Mouse (Mus musculus) retina, postnatal 7 days (tissue): ENCODE results near the gene F2rl3.

Experiments used
- DNase-seq: peaks from one replicate; pipeline ENCODE4 v3.0.0-alpha.2; 2012; ENCODE audit warnings: low read depth, low spot score

Gene F2rl3

DNA sequence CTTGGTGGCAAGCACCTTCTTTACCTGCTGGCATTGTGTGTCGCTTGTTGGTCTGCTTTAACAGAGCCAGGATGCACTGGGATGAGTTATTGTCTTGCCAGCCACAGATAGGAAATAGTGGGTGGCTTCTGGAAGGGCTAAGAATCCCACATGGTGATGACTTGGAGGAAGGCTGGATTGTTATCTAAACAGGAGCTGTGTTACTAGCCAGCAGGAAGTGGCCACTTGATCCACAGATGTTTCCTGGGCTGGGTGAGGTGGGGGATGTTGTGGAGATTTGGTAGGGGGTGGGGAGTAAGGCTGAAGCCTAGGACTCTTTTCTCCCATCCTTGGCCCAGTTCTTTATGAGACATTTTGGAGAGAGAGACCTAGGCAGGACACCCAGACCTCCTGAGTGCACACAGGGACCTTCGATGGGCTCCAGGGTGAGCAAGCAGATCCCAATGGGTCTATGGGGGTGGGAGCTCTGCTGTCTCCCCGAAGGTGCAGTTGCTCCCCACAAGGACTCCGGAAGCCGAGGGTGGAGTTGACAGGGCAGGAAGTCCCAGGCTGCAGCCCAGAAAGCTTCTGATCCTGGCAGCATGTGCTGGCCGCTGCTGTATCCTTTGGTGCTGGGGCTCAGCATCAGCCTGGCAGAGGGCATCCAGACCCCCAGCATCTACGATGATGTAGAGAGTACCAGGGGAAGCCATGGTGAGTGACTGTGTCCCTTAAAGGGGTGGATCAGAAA lies at the start of gene F2rl3:
Gene F2rl3, plus strand, starts transcription at position 559 of the 730 bp plus-strand sequence.
- DNase-seq = no peak

DNA sequence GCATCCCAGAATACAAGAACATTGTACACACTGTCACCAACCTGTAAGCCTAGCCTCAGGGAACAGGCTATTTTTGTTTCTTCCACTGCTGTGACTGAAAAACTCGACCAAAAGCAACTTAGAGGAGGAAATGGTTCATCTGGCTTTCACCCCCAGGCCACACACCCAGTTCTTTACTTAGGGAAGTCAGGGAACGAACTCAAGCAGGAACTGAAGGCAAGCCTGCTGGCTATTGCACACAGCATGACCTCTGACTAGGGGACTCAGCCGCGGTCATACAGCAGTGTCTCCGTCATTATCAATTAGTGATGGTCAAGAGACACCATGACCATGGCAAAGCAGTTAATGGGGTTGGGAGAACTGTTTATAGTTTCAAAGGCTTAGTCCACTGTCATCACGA lies 49.1 kb upstream of the F2rl3 start:
- no peak for DNase-seq

DNA sequence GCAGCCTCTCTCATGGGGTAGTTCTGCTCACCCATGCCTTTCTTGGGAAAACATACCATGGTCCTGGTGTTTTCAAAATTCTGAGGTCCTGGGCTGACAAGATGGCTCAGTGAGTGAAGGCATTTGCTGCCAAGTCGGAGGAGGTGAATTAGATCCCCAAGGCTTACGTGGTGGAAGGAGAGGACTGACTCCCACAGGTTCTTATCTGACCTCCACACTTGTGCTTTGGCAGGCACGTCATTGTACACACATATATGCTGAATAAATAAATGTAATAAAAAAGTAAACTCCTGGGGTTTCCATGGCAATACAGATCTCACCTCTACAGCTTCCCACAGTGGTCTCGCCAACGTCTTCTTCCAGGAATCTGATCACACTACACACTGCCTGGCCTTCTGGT lies 45.1 kb upstream of the F2rl3 start:
- DNase-seq = no peak

DNA sequence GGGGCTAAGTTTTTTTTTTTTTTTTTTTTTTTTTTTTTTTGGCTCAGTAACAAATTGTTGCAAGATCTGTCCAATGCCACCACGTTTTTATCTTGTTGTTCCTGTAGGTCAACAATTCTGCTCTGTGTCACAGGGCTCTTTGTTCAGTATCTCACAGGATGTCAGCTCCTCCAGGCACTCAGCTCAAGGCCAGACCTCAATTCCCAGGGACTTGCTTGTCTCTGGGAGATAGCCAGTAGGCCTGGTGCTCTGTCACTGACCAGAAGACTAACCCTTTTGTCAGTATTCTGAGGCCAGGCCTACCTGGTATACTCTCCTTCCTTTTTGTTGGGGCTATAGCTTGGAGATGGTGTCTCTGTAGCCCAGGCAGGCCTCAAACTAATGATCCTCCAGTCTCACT lies 41.1 kb upstream of the F2rl3 start:
- no peak for DNase-seq

DNA sequence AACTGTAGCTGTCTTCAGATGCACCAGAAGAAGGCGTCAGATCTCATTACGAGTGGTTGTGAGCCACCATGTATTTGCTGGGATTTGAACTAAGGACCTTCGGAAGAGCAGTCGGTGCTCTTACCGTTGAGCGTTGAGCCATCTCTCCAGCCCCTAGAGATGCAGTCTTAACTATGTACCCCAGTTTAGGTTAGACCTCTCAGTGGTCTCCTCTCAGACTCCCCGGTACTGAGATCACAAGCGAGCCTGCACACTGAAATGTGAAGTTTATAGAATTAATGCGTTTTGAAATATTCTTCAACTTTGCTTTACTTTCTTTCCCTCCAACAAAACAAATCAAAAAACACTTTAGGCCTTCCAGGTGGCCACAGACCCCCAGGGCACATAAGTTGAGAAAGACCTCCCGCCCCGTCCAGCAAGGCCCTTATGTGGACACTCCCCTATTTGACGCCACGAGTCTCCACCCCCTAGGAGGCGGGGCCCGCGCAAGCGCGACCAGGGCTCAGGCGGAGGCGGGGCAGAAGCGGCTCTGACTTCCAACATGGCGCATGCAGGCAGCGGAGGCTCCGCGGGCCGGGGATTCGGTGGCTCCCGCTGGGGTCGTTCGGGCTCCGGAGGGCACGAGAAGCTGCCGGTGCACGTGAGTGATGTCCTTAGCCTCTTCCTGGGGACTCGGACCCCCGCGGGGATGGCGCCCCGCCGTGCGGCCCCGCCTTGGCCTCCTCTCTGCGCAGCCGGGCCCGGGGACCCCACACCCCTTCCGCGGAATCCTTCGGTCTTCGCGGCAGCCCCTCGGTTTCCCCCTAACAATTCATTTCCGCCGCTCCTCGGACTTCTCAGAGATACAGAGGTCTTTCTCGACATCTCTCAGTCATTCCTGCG lies 38.7 kb upstream of the F2rl3 start, which contains the start of gene Sin3b:
Gene Sin3b, plus strand, starts transcription at position 517 of the 882 bp plus-strand sequence.
- DNase-seq = peak; percentile 80

DNA sequence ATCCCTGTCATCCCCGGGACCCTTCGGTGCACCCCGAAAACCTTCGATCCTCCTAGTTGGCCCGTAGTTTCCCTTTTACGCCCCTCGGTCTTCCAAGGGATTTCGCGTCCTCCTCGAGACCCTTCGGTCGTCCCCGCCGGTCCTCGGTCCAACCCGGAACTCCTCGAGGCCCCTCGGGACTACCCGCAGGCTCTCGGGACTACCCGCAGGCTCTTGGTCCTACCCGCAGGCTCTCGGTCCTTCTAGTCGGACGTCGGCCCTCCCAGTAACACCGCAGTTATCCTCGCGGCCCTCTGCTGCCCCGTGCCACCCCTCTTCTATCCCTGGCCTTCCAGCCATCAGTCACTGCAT lies 38.1 kb upstream of the F2rl3 start:
- no peak for DNase-seq

DNA sequence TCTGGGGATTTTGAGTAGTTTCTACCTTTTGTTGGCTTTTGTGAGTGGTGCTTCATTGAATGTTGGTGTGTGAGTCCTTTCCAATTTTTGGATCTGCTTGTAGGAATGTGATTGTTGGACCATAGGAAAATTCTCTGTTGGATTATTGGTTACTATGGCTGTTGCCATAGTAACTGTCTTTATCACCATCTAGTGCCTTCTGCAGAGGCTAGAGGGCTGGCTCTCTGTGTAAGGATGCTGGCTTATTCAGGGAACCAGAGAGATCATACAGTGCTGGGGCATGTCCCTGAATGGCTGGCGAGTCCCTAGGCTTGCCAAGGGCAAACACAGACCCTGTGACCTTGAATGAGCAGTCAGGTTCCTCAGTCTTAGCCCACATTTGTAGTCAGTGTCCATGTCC lies 33.0 kb upstream of the F2rl3 start:
- no peak for DNase-seq

DNA sequence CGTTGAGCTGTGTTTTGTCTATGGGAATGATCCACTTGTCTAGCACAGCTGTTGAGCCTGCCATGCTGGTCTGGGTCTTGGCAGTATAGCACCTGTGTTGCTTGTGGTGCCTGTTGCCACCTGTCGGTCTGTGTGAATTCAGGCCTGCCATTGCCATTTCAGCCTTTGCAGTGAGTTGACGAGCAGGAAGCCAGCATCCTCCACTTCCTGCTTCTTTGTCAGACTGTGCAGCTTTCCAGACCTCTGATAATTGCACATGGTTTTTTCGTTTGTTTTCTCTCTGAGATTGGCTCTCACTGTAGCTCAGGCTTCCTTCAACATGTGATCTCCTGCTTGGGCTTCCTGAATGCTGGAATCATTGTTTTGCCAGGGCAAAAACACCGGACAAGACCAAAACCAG lies 26.7 kb upstream of the F2rl3 start:
- no peak for DNase-seq

DNA sequence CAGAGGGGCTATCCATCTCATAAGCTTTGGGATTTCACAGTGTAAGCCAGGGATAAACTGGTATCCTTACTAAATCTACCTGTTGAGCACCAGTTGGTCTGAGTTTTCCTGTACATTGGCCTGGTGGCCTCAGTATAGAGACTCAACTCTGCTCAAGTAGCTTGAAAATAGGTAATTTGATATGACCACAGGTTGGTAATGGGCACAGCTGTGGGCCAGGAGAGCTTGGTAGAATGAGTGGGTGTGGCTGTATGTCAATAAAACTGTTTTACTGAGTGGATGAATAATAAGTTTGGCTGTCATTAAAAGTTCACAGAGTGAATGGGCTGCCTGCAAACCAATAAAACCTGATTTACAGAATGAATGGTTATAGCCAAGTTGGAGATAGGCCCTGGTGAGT lies 24.8 kb upstream of the F2rl3 start:
- no peak for DNase-seq

DNA sequence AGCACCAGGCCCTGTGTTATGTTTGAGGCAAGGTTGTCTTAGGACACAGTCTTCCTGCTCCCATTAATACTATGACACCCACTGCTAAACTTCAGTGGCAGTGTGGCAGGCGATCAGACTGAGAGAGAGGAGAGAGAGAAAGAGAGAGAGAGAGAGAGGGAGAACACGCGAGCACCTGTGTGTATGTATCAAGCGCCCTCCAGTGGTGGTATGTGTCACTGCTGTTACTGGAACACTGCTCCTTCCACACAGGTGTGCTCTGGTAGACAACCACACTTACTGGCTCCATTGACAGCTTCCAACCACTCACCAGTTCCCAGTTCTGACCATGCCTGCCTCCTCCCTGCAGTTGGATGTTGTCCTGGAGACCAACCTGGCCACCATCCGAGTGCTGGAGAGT lies 15.6 kb upstream of the F2rl3 start:
- peak; percentile 36 for DNase-seq

DNA sequence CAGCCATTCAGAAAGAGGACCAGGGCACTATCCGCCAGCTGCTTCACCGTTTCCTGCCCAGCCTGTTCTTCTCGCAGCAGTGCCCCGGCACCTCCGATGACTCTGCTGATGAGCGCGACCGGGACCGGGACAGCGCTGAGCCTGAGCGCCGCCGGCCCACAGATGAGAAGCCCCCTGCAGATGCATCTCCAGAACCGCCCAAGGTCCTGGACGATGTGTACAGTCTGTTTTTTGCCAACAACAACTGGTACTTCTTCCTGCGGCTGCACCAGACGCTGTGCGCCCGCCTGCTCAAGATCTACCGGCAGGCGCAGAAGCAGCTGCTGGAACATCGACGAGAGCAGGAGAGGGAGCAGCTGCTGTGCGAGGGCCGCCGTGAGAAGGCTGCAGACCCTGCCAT lies 11.8 kb upstream of the F2rl3 start:
- no peak for DNase-seq

DNA sequence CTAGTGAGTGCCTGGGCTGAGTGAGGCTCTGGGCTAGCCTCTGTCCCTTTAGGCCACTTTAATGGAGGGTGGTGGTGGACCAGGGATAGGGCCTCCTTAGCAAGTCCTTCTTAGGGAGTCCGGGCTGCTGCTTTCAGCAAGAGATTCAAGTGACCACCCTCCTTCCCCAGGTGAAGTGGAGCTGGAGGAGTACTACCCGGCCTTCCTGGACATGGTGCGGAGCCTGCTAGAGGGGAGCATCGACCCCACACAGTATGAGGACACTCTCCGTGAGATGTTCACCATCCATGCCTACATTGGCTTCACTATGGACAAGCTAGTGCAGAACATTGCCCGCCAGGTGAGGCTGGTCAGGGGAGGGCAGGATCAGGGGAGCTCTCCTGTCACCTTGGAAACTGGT lies 11.4 kb upstream of the F2rl3 start:
- DNase-seq = no peak

DNA sequence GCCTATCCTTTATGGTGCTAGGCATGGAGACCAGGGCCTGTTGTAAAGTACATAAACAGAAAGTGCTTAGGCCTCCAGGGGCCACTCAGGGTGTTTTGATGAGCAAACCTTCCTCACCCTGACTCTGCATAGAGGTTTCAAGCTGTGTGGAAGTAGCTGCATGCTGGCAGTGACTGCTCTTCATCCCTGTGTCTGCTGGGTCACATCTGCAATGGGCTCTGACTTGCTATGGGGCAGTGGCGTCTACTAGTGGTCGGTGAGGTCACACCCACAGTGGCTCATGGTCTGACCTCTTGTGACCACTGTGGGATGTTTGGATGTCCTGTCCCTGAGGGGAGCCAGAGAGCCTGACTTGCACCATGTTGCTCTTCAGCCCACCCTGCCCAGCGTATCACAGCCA lies 10.6 kb upstream of the F2rl3 start:
- no peak for DNase-seq

DNA sequence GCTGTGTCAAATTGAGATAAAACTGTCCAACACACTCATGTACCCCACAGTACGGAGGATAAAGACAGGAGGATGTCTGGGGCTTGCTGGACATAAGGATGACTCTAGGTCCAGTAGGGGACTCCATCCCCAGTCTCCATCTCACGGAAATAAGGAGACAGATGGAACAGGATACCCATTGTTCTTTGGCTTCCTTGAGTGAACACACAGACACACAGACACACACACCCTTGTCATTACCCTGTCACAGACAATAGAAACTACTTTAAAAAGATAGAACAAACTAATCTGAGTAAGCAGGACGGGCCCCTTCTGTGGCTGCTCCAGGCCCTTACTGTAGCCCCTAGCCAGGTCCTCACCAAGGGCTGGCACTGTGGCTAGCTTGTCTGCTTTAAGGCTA lies 9.4 kb upstream of the F2rl3 start:
- DNase-seq = no peak

DNA sequence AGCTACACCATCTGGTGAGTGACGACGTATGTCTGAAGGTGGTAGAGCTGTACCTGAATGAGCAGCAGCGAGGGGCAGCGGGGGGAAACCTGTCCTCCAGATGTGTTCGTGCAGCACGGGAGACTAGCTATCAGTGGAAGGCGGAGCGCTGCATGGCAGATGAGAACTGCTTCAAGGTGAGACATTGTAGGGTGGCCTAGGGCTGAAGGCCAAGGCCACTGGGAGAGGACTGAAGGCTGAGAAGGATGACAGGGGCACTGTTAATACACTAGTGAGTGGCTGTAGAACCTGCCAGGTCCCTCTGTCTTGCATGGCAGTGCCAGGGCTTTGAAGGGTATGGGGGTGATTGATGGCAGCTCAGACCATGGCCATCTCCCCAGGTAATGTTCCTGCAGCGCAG lies 8.5 kb upstream of the F2rl3 start:
- DNase-seq = no peak

DNA sequence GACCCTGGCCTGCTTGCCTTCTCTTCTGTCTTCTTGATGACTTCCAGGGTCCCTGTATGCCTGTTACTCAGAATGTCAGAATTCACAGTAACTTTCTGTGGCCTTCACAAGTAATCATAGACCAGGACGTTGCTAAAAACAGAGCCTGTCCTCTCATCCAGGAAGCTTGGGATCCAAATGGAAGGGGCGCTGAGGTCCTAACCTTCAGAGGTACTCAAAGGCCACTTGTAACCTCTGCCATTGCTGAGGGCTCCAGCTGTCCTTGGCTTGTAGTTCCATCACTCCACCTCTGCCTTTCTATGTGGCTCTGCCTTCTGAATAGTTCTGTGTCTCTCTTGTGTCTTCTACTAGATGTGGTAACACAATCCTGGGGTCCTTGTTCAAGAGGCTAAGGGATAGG lies 7.9 kb upstream of the F2rl3 start:
- no peak for DNase-seq

DNA sequence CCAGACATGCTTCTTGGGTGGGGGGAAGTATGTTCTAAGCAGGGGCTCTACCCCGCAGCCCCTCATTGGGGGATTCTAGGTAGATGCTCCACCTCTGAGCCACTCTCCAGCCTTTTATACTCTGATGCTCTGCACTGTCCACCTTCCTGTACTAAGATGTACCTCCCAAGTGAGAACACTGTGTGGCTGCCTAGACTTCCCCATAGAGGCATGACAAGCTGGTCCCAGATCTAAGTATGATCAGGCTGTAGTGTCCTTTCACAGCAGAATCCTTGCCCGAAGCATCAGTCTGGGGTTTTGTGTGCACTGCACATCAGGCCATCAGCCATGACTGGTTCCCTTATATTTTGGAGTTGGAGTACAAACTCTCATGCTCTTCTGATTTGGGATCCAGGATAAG lies 5.6 kb upstream of the F2rl3 start:
- no peak for DNase-seq

DNA sequence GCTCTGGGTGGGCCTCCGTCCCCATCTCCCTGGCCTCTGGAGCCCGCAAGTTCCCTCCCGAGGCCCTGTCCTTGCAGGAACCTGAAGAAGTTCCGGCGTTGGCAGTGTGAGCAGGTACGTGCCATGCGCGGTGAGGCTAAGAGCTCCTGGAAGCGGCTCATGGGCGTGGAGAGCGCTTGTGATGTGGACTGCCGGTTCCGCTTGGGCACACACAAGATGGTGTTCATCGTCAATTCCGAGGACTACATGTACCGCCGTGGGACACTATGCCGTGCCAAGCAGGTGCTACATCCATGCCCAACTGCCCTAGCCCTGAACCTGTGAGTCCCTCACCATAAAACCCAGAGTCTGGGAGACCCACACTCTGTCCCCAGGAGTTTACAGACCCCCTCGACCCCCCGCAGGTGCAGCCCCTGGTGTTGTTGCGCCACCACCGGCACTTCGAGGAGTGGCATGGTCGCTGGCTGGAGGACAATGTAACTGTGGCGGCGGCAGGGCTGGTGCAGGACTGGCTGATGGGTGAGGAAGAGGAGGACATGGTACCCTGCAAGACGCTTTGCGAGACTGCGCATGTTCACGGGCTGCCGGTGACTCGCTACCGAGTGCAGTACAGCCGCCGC lies 4.8 kb upstream of the F2rl3 start:
- DNase-seq = no peak

DNA sequence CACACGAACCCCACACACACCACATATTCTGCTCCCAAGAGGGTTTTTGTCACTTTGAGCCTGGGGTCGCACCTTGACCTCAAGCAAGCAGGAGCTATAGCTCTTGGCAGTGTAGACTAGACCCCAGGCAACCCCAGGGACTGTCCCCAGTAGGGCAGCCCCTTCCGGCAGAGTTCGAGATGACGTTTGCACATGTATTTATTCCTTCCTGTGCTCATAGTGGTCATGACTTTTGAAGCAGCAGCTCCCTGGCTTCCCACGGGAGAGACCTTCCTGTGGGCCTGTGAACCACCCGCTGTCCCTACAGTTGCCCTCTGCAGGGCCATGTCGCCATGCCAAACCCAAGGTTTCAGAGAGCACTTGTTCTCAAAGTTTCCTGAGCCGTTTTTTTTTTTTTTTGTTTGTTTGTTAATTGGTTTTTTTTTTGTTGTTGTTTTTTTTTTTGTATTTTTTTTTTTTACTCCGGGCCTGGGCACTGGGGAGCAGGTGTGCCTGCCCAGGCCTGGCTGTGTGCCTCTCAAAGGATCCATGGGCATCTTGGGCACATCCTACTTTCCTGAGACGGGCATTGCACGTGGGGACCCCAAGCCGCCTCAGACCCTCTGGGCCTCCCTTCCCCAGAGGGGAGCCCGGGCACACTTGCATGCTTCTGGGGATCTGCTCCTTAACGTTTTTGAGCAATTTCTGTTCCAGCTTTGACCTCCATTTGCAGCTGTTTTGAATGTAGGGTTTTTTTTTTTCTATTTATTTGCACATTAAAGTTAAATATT lies 4.1 kb upstream of the F2rl3 start:
- no peak for DNase-seq

DNA sequence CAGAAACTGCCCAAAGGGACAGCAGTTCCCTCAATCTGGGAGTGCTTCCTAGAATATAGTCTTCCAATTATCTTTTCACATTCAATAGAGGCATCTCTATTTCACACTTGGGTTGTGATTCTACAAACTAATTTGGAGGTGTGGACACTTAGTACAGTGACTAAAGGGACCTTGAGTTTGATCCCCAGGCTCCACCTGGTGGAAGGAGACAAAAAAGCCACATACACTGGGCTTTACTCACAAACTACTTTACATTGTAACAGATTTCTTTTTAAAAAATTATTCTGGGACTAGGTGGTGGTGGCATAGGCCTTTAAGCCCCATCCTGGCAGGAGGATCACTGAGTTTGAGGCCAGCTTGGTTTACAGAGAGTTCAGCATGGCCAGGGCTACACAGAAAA lies 3.4 kb upstream of the F2rl3 start:
- DNase-seq = no peak

DNA sequence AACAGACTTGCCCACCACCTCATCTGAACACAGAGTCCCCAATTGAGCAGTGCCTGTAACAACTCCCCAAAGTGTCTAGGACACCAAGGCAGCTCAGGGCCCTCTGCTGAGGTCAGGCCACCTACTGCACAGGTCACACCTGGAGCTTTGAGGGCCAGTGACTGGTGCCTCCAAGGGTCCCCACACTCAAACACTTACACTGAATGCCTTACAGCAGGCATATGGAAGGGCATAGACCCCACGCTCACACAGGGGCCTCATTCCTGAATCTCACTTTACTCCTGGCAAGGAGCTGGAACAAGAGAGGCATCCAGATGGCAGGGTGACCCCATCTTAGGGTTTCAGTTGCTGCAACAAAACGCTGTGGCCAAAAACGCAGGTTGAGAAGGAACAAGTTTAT lies 1.5 kb upstream of the F2rl3 start:
- no peak for DNase-seq

DNA sequence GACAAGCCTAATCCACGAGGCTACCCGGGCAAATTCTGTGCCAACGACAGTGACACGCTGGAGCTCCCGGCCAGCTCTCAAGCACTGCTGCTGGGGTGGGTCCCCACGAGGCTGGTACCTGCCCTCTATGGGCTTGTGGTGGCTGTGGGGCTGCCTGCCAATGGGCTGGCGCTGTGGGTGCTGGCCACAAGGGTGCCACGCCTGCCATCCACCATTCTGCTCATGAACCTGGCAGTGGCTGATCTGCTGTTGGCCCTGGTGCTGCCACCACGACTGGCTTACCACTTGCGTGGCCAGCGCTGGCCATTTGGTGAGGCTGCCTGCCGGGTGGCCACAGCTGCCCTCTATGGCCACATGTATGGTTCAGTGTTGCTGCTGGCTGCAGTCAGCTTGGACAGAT lies 626 bp downstream of the F2rl3 start:
- no peak for DNase-seq
